Mouse (Mus musculus): ENCODE data around the gene Vmn1r143. TPM values are rescaled to one million over a fixed set of nuclear protein-coding genes. Genes with fewer than 3 reads are reported as not detected.

Vmn1r143 gene
- polyA plus RNA-seq (2015; fragmentation: Nextera tagmentation; extraction: Ambion mirVana): not detected in 2 replicates

DNA sequence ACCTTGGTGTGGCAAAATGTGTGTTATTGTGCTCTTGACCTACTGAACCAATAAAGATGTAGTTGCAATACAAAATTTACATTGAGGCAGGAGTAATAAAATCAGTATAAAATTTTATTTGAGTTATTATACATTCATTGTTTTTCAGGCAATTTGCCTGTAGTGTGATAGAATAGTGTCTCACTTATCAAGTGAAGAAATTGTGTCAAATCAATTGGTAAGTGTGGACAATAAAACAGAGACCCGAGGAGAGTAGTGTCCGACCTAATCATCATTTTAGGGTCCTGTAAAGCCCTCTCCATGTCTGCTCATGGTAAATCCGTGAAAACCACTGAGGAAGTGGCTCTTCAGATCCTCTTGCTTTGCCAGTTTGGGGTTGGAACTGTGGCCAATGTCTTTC lies at the start of gene Vmn1r143:
TSS of gene Vmn1r143 (plus strand) at position 301 of the 400 bp plus-strand sequence.

DNA sequence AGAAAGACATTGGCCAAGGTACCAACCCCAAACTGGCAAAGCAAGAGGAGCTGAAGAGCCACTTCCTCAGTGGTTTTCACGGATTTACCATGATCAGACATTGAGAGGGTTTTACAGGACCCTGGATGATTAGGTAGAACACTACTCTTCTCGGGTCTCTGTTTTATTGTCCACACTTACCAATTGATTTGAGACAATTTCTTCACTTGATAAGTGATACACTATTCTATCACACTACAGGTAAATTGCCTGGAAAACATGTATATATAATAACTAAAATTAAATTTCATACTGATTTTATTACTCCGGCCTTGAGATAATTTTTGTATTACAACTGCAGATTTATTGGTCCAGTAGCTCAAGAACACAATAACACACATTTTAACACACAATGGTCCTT lies 25.2 kb upstream of the Vmn1r143 start, which contains the start of gene Vmn1r142:
TSS of gene Vmn1r142 (minus strand) at position 101 of the 400 bp plus-strand sequence.

DNA sequence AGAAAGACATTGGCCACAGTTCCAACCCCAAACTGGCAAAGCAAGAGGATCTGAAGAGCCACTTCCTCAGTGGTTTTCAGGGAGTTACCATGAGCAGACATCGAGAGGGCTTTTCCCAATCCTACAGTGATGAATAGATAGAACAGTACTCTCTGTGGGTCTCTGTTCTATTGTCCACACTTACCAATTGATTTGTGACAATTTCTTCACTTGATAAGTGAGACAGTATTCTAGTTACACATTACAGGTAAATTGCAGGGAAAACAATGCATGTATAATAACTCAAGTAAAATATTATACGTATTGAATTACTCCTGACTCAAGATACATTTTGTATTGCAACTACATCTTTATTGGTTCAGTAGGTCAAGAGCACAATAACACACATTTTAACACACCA lies 12.0 kb downstream of the Vmn1r143 start, which contains the start of gene Gm8653:
TSS of gene Gm8653 (minus strand) at position 101 of the 400 bp plus-strand sequence.

DNA sequence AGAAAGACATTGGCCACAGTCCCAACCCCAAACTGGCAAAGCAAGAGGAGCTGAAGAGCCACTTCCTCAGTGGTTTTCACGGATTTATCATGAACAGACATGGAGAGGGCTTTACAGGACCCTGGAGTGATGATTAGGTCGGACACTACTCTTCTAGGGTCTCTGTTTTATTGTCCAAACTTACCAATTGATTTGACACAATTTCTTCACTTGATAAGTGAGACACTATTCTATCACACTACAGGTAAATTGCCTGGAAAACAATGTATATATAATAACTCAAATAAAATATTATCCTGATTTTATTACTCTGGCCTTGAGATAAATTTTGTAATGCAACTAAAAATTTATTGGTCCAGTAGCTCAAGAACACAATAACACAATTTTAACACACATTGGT lies 40.2 kb downstream of the Vmn1r143 start, which contains the start of gene Gm8453:
TSS of gene Gm8453 (minus strand) at position 101 of the 400 bp plus-strand sequence.

Other genes with a start within 250 kb of the Vmn1r143 start
- not detected in 2 replicates for gene Vmn1r137, start 194.8 kb upstream of the Vmn1r143 start, polyA plus RNA-seq (2015; fragmentation: Nextera tagmentation; extraction: Ambion mirVana)
- not detected in 2 replicates for gene Vmn1r138, start 160.5 kb upstream of the Vmn1r143 start, polyA plus RNA-seq (2015; fragmentation: Nextera tagmentation; extraction: Ambion mirVana)
- gene Gm6176, start 133.1 kb upstream of the Vmn1r143 start, polyA plus RNA-seq (2015; fragmentation: Nextera tagmentation; extraction: Ambion mirVana): not detected in 2 replicates
- gene Vmn1r139, start 120.3 kb upstream of the Vmn1r143 start, polyA plus RNA-seq (2015; fragmentation: Nextera tagmentation; extraction: Ambion mirVana): not detected in 2 replicates
- not detected in 2 replicates for gene Gm16451, start 71.1 kb upstream of the Vmn1r143 start, polyA plus RNA-seq (2015; fragmentation: Nextera tagmentation; extraction: Ambion mirVana)
- not detected in 2 replicates for gene Gm10666, start 54.6 kb upstream of the Vmn1r143 start, polyA plus RNA-seq (2015; fragmentation: Nextera tagmentation; extraction: Ambion mirVana)
- not detected in 2 replicates for gene Vmn1r142, start 25.3 kb upstream of the Vmn1r143 start, polyA plus RNA-seq (2015; fragmentation: Nextera tagmentation; extraction: Ambion mirVana)
- gene Gm8653, start 11.9 kb downstream of the Vmn1r143 start, polyA plus RNA-seq (2015; fragmentation: Nextera tagmentation; extraction: Ambion mirVana): not detected in 2 replicates
- gene Gm8453, start 40.1 kb downstream of the Vmn1r143 start, polyA plus RNA-seq (2015; fragmentation: Nextera tagmentation; extraction: Ambion mirVana): not detected in 2 replicates
- gene Gm4187, start 140.3 kb downstream of the Vmn1r143 start, polyA plus RNA-seq (2015; fragmentation: Nextera tagmentation; extraction: Ambion mirVana): not detected in 2 replicates
- not detected in 2 replicates for gene Gm8660, start 181.7 kb downstream of the Vmn1r143 start, polyA plus RNA-seq (2015; fragmentation: Nextera tagmentation; extraction: Ambion mirVana)
- not detected in 2 replicates for gene Vmn1r148, start 224.2 kb downstream of the Vmn1r143 start, polyA plus RNA-seq (2015; fragmentation: Nextera tagmentation; extraction: Ambion mirVana)
- gene Vmn1r149, start 248.9 kb downstream of the Vmn1r143 start, polyA plus RNA-seq (2015; fragmentation: Nextera tagmentation; extraction: Ambion mirVana): not detected in 2 replicates